Mouse (Mus musculus): ENCODE measurements at regions not wholly inside any gene's neighbourhood (a gene's known extent, or its start where the extent isn't known, plus 50 kb on each side); places are given as distances from the start of the nearest gene placed in this dataset.

DNA sequence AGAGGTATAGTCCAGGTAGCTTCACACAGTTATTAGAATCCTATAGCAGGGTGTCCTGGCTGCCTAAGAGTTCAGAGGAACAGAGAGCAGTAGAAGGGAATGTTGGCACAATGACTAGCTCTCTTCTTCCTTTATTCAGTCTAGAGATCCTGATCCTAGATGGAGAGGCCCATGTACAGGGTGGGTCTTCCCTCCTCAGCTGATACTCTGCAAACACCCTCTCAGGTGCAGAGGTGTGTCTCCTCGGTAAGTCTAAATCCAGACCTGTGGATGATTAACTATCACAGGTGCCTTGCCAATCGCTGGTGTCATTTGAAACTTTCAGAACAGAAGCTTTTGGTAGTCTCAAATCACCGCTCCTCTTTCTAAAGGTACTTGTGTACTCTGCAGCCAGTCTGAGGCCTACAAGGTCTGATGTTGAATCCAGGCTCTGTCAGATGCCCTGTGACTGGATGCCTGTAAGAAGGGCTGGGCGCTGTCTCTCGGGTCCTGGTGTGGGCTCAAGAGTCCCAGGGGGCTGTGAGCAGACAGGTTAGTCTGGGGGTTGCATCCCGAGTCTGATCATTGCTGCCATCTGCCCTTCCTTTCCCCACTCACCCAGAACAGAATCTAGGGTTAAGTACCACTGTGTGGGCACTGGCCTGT lies 52.0 kb upstream of the Plcl2 start:
- DNase-seq: no peak
- 67% methylated on average over 6 of the region's 6 CpGs for WGBS (ENCODE audit: insufficient replicate concordance)
- H3K4me2 ChIP-seq (ENCODE audit: low read depth, low read length): no peak overlapping the region
- H3K9ac ChIP-seq (replicated peaks): no peak overlapping the region
- no peak overlapping the region for H3K4me3 ChIP-seq (ENCODE audit: low read depth, low read length)
- H3K9me3 ChIP-seq (ENCODE audit: low read length): no peaks in the 10 kb centered on the region
- no peaks in the 10 kb centered on the region for H3K36me3 ChIP-seq (replicated peaks; ENCODE audit: insufficient read depth, low read length)
- TF ChIP-seq EP300 (IDR thresholded peaks at IDR 0.05; ENCODE audit: low read depth) (no peak), CTCF (IDR thresholded peaks at IDR 0.05; ENCODE audit: low read depth) (no peak)
- H3K27ac ChIP-seq (ENCODE audit: low read depth): no peak overlapping the region
- no peaks in the 10 kb centered on the region for H3K27me3 ChIP-seq (ENCODE audit: insufficient read depth, low read length)
- ATAC-seq: no peak
- H3K4me1 ChIP-seq (ENCODE audit: insufficient read depth): peaks cover 2% of the 10 kb centered on the region; the same call in 1 of the 2 replicates

DNA sequence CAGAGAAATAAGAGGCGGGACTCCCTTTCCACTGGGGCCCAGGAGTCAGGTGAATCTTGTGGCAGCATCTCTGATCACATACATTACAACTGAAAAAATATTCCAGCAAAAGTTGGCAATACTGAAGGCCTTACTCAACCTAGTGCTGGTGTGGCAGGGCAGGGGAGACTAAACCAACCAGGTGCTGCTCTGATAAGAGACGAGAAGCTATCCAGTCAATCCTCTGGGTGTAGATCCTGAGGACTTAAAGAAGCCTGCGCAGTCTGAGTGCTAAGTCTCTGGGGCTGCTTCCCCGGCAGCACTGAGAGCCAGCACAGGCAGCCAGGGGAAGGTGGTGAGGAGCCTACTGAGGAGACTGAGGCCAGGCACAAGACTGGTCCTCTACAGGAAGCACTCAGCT lies 51.0 kb upstream of the Plcl2 start:
- TF ChIP-seq EP300 (IDR thresholded peaks at IDR 0.05; ENCODE audit: low read depth) (no peak), CTCF (IDR thresholded peaks at IDR 0.05; ENCODE audit: low read depth) (no peak)
- H3K27ac ChIP-seq (ENCODE audit: low read depth): 0 out of 2 replicates have a peak overlapping the region, but pooled peaks have one; percentile 2
- peak; percentile 60 for ATAC-seq
- 61% methylated on average over 4 of the region's 4 CpGs for WGBS (ENCODE audit: insufficient replicate concordance)
- H3K27me3 ChIP-seq (ENCODE audit: insufficient read depth, low read length): no peaks in the 10 kb centered on the region
- H3K9ac ChIP-seq (replicated peaks): no peak overlapping the region; the same call in 1 of the 2 replicates
- H3K9me3 ChIP-seq (ENCODE audit: low read length): no peaks in the 10 kb centered on the region
- H3K4me2 ChIP-seq (ENCODE audit: low read depth, low read length): 0 out of 2 replicates have a peak overlapping the region, but pooled peaks have one; percentile 9
- peaks cover 2% of the 10 kb centered on the region; the same call in 1 of the 2 replicates for H3K4me1 ChIP-seq (ENCODE audit: insufficient read depth)
- no peak for DNase-seq
- no peak overlapping the region for H3K4me3 ChIP-seq (ENCODE audit: low read depth, low read length)
- no peaks in the 10 kb centered on the region for H3K36me3 ChIP-seq (replicated peaks; ENCODE audit: insufficient read depth, low read length)

Data from liver, postnatal 0 days (tissue).